Mouse (Mus musculus) bone marrow macrophage, adult 2 months (primary cell): ENCODE results near the gene Gcc2.

ENCODE experiments used
- CTCF ChIP-seq: IDR thresholded peaks from 2 replicates; pipeline ENCODE4 v1.5.1; 2012; ENCODE audit warnings: low read depth, mild to moderate bottlenecking, low read length, moderate library complexity
- POLR2A ChIP-seq: IDR thresholded peaks from 2 replicates; pipeline ENCODE4 v1.6.1; 2012; ENCODE audit warnings: mild to moderate bottlenecking, low read depth, low read length, borderline replicate concordance

DNA sequence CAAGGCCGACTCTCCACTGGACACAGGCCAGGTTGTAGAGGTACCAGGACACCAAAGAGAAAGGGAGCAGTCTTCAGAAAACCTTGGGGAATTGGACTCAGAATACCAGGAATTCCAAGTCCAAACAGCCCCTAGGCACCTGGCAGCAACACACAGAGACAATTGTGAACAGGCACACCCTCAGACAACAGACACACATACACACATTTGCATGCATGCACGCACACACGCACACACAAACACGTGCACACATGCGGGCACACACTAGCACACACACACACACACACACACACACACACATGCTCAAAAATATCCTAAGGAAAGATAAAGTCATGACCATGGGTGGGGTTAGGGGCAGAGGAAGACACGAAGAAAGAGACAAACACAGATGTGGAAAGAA lies 34.6 kb upstream of the Gcc2 start:
- TF ChIP-seq POLR2A (no peak), CTCF (no peak)
